Mouse (Mus musculus): ENCODE measurements around the gene Pkp4. TPM values are rescaled to one million over a fixed set of nuclear protein-coding genes. Genes with fewer than 3 reads are reported as not detected.

Pkp4 gene
- 12.2 and 13.4 TPM in 2 replicates for polyA plus RNA-seq (2016; fragmentation: Nextera tagmentation; extraction: Ambion mirVana)

GRCm38 (mm10) chr2:59160605-59160963 lies at the start of gene Pkp4, which contains the start of gene Ccdc148:
Gene Pkp4 (plus strand): TSS chr2:59160850.
Gene Ccdc148 (minus strand): TSS chr2:59160683.
- peak within 1 kb of the TSS; percentile 81 for H3K27ac ChIP-seq
- peak within 1 kb of the TSS; percentile 83 for H3K9ac ChIP-seq
- no peaks in the 10 kb centered on the region for H3K27me3 ChIP-seq (replicated peaks)
- ATAC-seq (ENCODE audit: low FRiP score, low read depth): peak; percentile 97
- WGBS: under 1% methylated on average over 32 of the region's 37 CpGs
- no peaks in the 10 kb centered on the region for H3K36me3 ChIP-seq
- peak within 1 kb of the TSS; percentile 77 for H3K4me2 ChIP-seq (replicated peaks)
- H3K9me3 ChIP-seq: no peaks in the 10 kb centered on the region
- peak within 1 kb of the TSS; percentile 86 for H3K4me3 ChIP-seq
- peaks cover 8% of the 10 kb centered on the region; the same call in 1 of the 2 replicates for H3K4me1 ChIP-seq

DNA sequence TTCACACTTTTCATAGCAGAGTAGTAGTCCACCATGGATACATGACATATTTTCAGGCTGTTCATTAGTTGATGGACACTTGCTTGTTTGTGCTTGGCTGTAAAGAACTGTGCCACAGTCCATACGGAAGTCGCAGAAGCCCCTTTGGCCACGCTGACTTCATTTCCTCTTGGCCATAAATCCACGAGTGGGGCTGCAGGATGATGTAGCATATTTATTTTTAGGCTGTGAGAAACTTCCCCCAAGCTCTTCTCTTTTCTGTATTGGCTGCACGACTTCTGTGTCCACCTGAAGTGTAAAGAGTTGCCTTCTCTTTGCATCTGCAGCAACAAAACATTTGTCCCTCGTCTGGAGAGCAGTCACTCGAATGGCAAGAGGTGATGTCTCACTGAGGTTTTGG lies 31.6 kb upstream of the Pkp4 start:
- no peaks in the 10 kb centered on the region for H3K27me3 ChIP-seq (replicated peaks)
- WGBS: 83% methylated on average over 7 of the region's 7 CpGs
- no peaks in the 10 kb centered on the region for H3K4me1 ChIP-seq
- H3K27ac ChIP-seq: no peak overlapping the region
- no peak for ATAC-seq (ENCODE audit: low FRiP score, low read depth)
- no peak overlapping the region for H3K4me3 ChIP-seq
- H3K36me3 ChIP-seq: no peaks in the 10 kb centered on the region
- no peak overlapping the region for H3K4me2 ChIP-seq (replicated peaks)
- no peak overlapping the region for H3K9ac ChIP-seq
- H3K9me3 ChIP-seq: no peaks in the 10 kb centered on the region

GRCm38 (mm10) chr2:59129821-59130220 lies 30.8 kb upstream of the Pkp4 start:
- H3K27ac ChIP-seq: no peak overlapping the region
- no peaks in the 10 kb centered on the region for H3K9me3 ChIP-seq
- no peak overlapping the region for H3K4me3 ChIP-seq
- no peaks in the 10 kb centered on the region for H3K36me3 ChIP-seq
- WGBS: 87% methylated on average over 8 of the region's 8 CpGs
- no peak overlapping the region for H3K9ac ChIP-seq
- no peak for ATAC-seq (ENCODE audit: low FRiP score, low read depth)
- no peaks in the 10 kb centered on the region for H3K4me1 ChIP-seq
- no peak overlapping the region for H3K4me2 ChIP-seq (replicated peaks)
- H3K27me3 ChIP-seq (replicated peaks): no peaks in the 10 kb centered on the region

DNA sequence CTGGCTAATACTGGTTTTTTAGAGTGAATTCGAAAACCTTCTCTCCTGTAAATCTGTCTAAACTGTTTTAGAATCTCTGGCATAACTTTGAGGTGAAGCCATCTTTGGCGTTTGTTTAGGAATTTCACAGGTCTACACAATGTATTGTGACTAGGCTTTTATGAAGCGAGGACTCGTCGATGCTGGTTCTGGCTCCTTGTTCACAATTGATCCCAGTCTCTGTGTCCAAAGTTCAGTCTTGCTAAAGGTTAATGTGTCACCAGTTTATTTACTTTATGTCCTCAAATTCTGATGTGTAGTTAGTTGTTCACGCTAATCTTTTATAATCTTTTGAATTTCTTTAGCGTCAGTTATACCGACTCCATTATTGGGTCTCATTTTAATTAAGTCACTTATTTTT lies 29.6 kb upstream of the Pkp4 start:
- Histone ChIP-seq H3K4me2 (replicated peaks) (no peak overlapping the region), H3K36me3 (no peaks in the 10 kb centered on the region), H3K27ac (no peak overlapping the region), H3K4me1 (no peaks in the 10 kb centered on the region), H3K9ac (no peak overlapping the region), H3K4me3 (no peak overlapping the region), H3K27me3 (replicated peaks) (no peaks in the 10 kb centered on the region), H3K9me3 (no peaks in the 10 kb centered on the region)
- ATAC-seq (ENCODE audit: low FRiP score, low read depth): no peak
- WGBS: 87% methylated on average over 8 of the region's 8 CpGs

DNA sequence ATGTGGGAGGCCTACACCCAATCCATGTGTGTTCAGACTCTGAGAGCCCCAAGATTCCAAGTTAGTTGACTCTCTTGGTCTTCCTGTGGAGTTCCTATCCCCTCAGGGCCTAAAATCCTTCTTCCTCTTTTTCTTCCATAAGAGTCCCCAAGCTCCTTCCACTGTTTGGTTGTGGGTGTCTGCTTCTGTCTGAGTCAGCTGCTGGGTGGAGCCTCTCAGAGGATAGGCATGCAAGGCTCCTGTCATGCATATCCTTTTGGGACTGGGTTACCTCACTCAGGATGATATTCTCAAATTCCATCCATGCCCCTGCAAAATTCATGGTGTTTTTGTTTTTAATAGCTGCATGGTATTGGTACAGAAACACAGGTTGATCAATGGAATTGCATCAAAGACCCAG lies 5.2 kb upstream of the Pkp4 start:
- ATAC-seq (ENCODE audit: low FRiP score, low read depth): no peak
- no peak overlapping the region for H3K4me3 ChIP-seq
- no peak overlapping the region for H3K27ac ChIP-seq
- no peak overlapping the region for H3K4me2 ChIP-seq (replicated peaks)
- no peaks in the 10 kb centered on the region for H3K9me3 ChIP-seq
- no peaks in the 10 kb centered on the region for H3K36me3 ChIP-seq
- no peaks in the 10 kb centered on the region for H3K4me1 ChIP-seq
- no peaks in the 10 kb centered on the region for H3K27me3 ChIP-seq (replicated peaks)
- no peak overlapping the region for H3K9ac ChIP-seq

DNA sequence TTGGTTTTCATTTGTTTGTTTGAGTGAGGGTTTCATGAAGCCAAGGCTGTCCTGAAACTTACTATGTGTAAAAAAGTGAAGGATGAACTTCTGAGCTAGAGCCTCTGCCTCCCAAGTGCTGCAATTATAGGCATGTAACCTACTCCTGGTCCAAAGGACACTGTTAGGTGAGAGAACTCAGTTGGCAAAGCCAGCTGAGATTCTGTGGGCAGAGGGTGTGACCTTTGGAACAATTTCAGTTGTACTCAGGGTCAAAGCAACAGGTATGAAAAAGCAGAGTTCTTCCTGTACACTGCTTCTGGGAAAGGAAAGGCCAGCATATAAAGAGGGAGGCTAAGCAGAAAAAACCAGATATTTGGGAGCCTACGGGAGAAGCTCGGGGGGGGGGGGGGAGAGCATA lies 2.5 kb upstream of the Pkp4 start:
- ATAC-seq (ENCODE audit: low FRiP score, low read depth): no peak
- Histone ChIP-seq H3K9ac (no peak overlapping the region), H3K27ac (no peak overlapping the region), H3K4me3 (no peak overlapping the region), H3K4me2 (replicated peaks) (no peak overlapping the region), H3K4me1 (peaks cover 3% of the 10 kb centered on the region; the same call in 1 of the 2 replicates), H3K9me3 (no peaks in the 10 kb centered on the region), H3K27me3 (replicated peaks) (no peaks in the 10 kb centered on the region), H3K36me3 (no peaks in the 10 kb centered on the region)
- WGBS: 59% methylated on average over 2 of the region's 2 CpGs

- Histone ChIP-seq H3K9me3 (no peaks in the 10 kb centered on the region), H3K4me1 (peaks cover 8% of the 10 kb centered on the region; the same call in 1 of the 2 replicates), H3K27me3 (replicated peaks) (no peaks in the 10 kb centered on the region), H3K4me3 (peak overlapping the region; percentile 86), H3K9ac (peak overlapping the region; percentile 42; the same call in 1 of the 2 replicates), H3K27ac (no peak overlapping the region), H3K36me3 (no peaks in the 10 kb centered on the region), H3K4me2 (replicated peaks) (peak overlapping the region; percentile 77)
- WGBS: under 1% methylated on average over 16 of the region's 16 CpGs
- peak; percentile 27 for ATAC-seq (ENCODE audit: low FRiP score, low read depth)
These were observed 567 bp upstream of the Pkp4 start for GRCm38 (mm10) chr2:59159961-59160604.

GRCm38 (mm10) chr2:59161021-59161440 lies 381 bp downstream of the Pkp4 start:
- H3K4me1 ChIP-seq: peaks cover 8% of the 10 kb centered on the region; the same call in 1 of the 2 replicates
- ATAC-seq (ENCODE audit: low FRiP score, low read depth): peak; percentile 72
- peak overlapping the region; percentile 77 for H3K4me2 ChIP-seq (replicated peaks)
- peak overlapping the region; percentile 86 for H3K4me3 ChIP-seq
- H3K36me3 ChIP-seq: no peaks in the 10 kb centered on the region
- H3K27me3 ChIP-seq (replicated peaks): no peaks in the 10 kb centered on the region
- H3K27ac ChIP-seq: peak overlapping the region; percentile 81
- no peaks in the 10 kb centered on the region for H3K9me3 ChIP-seq
- H3K9ac ChIP-seq: peak overlapping the region; percentile 83
- whole genome bisulfite sequencing: under 1% methylated on average over 49 of the region's 58 CpGs

DNA sequence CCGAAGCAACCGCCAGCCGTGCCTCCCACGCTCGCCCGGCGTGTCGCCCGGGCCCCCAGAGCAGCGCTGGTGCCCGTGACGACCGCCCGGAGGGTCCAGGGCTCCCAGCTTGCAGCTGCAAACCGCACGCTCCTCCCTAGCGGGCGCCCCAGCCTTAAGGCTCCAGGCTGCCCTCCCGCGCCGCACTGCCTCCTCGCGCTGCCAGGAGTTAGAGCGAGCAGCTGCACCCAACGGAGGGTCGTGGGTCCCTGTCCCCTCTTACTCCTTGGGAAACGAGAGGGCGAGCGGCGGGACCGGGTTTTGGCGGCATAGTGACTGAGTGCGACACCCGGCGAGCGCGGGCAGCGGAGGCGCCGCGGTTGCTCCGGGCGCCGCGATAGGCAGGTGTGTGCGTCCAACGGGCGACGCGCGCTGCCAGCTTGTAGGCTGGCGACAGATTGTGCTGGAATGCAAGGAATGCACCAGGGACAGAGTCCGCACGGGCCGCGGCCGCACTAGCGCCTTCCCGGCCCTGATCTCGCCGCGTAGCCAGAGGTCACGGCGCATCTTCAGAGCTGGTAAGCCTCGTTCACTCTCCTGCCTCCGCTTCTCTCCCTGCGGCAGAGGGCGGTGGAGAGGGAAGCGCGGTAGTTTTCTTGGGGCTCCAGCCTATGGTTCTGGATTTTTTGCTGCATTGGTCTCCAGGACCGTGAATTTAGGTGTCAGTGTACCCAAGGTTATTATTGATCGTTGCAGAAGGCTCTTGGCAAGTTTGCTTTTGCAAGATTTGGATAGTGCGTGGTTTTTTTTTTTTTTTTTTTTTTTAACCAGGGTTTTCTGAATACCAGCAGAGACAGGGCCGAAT lies 1.0 kb downstream of the Pkp4 start:
- Histone ChIP-seq H3K27me3 (replicated peaks) (no peaks in the 10 kb centered on the region), H3K4me2 (replicated peaks) (peak overlapping the region; percentile 77), H3K4me1 (peaks cover 8% of the 10 kb centered on the region; the same call in 1 of the 2 replicates), H3K4me3 (peak overlapping the region; percentile 86), H3K9ac (peak overlapping the region; percentile 83), H3K9me3 (no peaks in the 10 kb centered on the region), H3K27ac (peak overlapping the region; percentile 81), H3K36me3 (no peaks in the 10 kb centered on the region)
- WGBS: under 1% methylated on average over 74 of the region's 74 CpGs
- peak; percentile 76 for ATAC-seq (ENCODE audit: low FRiP score, low read depth)

GRCm38 (mm10) chr2:59162285-59162600 lies 1.6 kb downstream of the Pkp4 start:
- no peak for ATAC-seq (ENCODE audit: low FRiP score, low read depth)
- Histone ChIP-seq H3K4me1 (peaks cover 8% of the 10 kb centered on the region; the same call in 1 of the 2 replicates), H3K9me3 (no peaks in the 10 kb centered on the region), H3K36me3 (no peaks in the 10 kb centered on the region), H3K4me3 (peak overlapping the region; percentile 86), H3K27me3 (replicated peaks) (no peaks in the 10 kb centered on the region), H3K4me2 (replicated peaks) (peak overlapping the region; percentile 77), H3K27ac (no peak overlapping the region), H3K9ac (peak overlapping the region; percentile 83; the same call in 1 of the 2 replicates)
- WGBS: 35% methylated on average over 8 of the region's 8 CpGs

GRCm38 (mm10) chr2:59166976-59167375 lies 6.3 kb downstream of the Pkp4 start:
- H3K4me2 ChIP-seq (replicated peaks): no peak overlapping the region
- H3K4me1 ChIP-seq: peaks cover 8% of the 10 kb centered on the region; the same call in 1 of the 2 replicates
- ATAC-seq (ENCODE audit: low FRiP score, low read depth): no peak
- H3K27me3 ChIP-seq (replicated peaks): no peaks in the 10 kb centered on the region
- 83% methylated on average over 4 of the region's 4 CpGs for WGBS
- no peak overlapping the region for H3K9ac ChIP-seq
- no peak overlapping the region for H3K27ac ChIP-seq
- no peaks in the 10 kb centered on the region for H3K36me3 ChIP-seq
- H3K9me3 ChIP-seq: no peaks in the 10 kb centered on the region
- no peak overlapping the region for H3K4me3 ChIP-seq

DNA sequence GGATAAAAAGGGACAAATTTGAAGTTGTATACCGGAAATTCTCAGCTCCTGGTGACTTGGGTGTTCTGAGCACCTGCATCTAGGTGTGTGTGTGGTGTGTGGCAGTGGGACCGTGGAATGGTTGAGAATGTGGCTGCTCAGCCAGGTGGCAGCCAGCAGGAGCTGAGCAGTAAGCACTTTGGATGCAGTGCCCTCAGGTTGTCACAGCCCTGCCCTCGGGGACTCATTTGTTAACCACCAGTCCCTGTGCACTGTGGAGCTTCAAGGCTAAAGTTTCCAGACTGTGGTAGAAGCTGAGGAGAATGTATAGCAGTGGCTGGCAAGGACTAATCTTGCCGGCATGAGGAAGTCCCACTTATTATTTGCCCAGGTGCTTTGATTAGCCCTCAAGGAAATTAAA lies 7.2 kb downstream of the Pkp4 start:
- Histone ChIP-seq H3K9ac (no peak overlapping the region), H3K36me3 (no peaks in the 10 kb centered on the region), H3K9me3 (no peaks in the 10 kb centered on the region), H3K27me3 (replicated peaks) (no peaks in the 10 kb centered on the region), H3K4me2 (replicated peaks) (no peak overlapping the region), H3K4me1 (peaks cover 7% of the 10 kb centered on the region; the same call in 1 of the 2 replicates), H3K4me3 (no peak overlapping the region), H3K27ac (no peak overlapping the region)
- no peak for ATAC-seq (ENCODE audit: low FRiP score, low read depth)
- WGBS: 82% methylated on average over 4 of the region's 4 CpGs
